Mouse (Mus musculus): ENCODE results near the gene Arrb1.

Gene Arrb1

DNA sequence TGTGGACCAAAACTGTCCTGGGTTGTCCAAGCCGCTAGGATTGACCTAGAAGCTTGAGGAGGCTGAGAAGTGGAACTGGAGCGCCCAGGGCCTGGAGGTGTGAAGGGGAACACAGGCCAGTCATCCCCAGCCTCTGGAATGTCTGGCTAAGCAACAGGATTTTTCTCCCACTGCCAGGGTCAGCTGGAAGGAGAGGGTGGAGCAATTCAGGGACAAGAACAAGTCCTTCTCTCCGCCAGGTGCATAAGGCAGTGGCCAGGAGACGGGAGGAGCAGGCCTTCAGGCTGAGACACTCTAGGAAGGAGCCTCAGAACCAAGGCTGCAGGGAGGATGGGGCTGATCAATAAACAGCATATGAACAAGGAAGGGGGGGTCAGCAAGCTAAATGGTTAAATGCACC, 3.2 kb downstream of the Arrb1 start:
- DNase-seq, result no peak

DNA sequence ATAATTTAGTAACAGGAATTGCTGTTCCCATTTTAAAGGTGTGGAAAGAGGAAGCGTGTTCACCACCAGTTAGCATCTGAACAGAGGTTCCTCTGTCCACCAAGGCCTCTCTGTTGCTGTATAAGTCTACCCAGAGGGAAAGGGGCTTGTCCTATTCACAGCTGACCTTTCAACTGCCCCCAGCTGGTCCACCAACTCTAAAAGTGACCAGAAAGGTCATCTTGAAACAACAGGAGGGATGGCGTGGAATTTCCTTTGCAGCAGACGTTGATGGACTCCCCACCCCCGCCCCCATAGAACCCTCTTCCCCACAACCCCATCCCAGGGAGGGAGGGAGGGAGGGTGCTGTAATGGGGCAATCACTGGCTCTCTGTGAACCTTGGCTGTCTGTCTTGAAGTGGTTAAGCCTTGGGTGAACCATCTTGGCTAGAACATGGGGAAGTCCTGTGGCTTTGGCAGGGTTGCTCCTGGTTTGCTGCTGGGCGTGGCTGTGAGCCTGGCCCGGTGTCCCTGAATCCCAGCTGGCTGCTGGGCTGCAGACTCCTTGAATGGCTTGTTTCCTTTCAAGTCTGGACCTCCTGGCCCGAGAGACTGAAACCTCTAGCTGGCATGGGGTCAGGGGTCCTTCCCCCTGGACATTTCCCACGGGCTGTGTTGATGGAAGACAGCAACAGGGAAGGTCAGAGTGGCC, 4.1 kb downstream of the Arrb1 start:
- no peak for DNase-seq

DNA sequence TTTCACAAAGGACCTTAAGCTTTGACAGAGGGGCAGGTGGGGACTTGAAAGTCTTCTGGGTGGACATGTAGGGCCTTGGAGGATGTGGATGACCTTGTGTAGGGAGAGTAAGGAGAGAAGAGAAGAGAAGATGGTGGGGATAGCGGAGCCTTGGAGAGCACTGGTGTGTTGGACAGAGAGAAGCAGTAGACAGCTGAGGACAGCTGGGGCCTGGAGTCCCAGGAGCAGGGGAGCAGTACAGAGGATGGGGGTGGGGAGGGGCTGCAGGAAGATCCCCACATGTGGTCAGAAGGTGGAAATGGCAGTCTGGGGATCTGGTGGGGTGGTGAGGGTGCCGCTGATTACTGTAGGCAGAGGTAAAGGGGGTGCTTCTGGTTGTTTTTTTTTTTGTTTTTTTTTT, 4.8 kb downstream of the Arrb1 start:
- no peak for DNase-seq

DNA sequence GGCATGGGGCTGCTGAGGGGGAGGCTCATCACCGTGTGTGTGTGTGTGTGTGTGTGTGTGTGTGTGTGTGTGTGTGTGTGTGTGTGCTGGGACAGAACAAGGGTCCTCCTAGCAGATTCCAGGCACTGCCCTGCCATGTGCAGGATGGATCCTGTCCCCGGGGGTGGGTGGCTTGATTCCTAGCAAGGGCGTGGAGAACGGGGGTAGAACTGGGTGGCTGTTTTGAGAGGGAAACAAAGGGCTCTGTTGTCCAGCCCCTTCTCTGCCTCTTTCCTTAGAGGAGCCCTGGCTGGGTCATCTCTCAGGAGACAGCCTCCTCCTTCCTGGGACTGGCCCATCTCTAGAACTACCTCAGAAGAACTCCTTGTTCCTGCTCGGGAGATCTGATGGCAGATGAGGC, 5.9 kb downstream of the Arrb1 start:
- DNase-seq, result peak; percentile 4

DNA sequence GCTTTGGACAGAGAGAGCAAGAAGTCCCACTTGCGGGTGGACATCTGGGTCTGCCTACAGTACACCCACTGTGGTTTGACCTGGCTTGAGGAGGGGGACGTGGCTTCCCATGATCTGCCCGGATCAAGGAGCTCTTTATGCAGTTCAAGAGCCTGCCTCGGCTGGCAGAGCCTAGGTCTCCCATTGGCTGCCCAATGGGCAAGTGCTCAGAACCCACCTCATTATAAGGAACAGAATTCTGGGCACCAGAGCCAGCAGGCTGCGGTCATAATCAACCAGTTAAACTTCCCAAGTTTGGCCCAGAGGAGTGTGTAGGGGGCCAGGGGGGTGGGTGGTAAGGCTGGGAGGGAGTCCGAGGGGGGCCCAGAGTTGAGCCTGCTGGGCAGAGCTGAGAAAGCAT, 9.0 kb downstream of the Arrb1 start:
- peak; percentile 4 for DNase-seq

DNA sequence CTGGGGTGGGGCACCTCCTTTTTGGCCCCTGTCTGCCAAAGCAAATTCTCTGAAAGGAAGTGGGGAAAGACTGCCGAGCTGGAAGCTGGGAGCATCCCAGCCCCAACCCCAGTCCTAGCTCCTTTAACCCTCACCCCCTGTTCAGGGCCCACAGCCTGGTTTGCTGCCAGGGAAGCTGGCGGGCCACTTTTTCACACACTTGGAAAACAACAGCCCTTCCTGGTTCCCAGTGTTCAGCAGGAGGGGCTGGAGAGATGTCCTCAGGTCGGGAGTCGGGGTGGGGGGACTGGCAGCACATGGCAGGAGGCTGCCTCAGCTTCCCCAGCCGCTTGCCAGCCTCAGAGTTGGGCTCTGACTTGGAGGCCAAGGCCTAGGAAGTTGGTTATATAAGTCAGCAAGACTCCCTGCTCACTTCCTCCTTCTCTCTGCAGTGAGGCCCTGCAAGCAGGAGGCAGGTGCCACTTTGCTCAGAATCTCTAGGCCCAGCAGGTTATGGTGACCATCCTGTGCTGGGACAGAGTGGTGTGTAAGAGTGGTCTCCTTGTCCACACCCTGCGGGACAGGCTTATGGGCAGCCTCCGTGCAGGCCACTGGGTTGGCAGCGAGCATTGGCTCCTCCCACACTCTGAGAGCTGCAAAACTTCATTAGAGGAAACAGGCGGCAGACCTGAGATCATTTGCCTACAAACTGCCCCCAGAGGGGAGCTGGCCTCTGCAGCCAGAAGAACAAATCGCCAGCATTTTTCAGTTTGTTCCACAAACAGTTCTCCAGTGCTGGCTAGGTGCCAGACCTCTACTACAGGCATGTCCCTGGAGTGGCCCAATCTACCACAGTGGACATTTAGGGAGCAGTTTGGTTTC, 10.8 kb downstream of the Arrb1 start:
- peak; percentile 33 for DNase-seq

DNA sequence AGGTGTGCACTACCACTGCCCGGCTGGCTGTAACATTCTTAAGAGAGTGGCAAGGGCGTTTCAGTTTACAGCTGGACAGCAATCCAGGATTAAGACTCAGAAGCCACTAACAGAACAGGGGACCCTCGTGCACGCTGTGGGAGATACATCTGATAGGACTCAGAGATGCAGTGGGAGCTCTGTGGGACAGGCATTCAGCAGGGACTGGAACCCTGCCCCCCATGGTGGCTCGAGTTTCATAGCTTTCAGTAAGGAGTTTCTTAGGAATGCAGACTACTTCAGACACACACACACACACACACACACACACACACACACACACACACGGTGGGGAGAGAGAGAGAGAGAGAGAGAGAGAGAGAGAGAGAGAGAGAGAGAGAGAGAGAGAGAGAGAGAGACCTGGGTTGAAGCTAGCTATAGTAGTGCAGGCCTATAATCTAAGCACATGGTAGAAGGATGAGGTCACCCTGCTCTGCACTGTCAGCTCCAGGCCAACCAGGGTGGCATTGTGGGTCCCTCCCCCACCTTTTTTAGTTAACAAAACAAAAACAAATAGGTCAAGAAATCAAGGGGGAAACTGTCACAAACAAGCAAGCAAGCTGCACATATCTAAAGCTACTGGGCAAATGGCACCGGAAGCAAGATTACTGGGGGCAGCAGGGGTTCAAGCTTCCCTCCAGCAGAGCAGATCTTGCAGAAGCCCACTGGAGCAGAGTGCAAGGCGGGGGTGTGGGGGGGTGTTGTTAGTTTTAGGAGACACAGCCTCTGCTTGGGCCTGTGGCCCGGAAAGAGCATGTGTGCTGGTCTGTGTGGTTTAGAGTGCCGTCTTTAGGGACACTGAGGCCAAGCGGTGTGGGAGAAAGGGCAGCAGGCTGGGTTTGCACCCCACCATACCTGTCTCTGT, 12.6 kb downstream of the Arrb1 start:
- DNase-seq, result no peak

DNA sequence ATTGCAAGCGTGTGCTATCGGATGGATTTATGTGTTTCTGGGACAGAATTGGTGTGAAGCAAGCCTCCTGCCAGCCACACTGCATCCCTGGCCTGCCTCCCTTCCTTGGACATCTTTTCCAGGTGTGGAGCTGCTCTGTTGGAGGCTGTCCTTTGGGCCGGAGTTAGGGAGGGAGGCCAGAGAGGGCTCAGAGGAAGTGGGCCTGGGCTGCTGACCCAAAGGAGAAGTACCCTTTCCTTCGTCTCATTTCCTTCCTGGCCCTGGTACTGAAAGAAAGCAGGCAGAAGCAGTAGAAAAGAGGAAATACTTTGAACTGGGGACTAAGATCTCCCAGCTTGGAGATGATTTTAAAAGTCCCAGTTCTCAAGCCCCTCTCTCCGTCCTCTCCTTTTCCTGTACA, 14.4 kb downstream of the Arrb1 start:
- no peak for DNase-seq

DNA sequence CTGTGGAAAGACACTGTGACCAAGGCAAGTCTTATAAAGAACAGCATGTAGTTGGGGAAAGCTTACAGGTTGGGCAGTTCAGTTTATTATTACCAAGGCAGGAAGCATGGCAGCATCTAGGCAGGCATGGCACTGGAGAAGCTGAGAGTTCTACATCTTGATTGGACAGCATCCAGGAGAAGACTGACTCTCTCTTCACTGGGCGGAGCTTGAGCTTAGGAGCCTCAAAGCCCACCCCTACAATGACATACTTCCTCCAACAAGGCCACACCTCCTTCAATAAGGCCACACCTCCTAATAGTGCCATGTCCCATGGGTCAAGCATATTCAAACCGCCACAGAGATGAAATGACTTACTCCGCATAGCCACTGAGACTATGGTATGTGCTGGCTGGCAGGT, 16.4 kb downstream of the Arrb1 start:
- no peak for DNase-seq

DNA sequence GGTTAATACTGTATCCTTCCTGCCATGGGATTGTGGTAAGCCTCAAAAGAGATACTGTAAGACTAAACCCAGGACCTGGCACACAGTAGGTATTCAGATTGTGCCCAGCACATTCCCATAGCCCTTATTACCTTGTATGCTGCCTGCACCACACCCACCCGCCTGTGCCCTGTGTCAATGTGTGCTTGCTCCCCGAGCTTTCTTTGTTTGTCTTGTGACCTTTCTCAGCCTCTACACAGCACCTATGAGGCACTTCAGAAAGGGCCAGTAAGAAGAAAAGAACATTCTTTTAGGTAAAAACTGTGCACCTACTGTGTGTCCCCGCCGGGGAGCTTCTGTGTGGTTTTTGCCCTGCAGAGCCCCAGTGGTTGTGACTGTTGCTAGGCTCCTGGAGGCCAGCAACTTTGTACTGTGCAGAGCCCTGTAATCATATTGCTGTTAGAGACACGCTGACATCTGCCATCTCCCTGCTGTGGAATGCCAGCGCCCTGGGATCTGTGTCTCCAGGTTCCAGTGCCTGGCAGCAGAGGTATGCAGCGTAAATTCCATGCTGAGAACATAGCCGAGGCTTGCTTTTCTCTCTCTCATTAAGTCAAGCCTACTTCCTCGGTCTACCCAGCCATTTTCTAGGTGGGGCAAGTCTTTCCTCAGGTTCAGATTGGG, 18.1 kb downstream of the Arrb1 start:
- DNase-seq, result no peak

DNA sequence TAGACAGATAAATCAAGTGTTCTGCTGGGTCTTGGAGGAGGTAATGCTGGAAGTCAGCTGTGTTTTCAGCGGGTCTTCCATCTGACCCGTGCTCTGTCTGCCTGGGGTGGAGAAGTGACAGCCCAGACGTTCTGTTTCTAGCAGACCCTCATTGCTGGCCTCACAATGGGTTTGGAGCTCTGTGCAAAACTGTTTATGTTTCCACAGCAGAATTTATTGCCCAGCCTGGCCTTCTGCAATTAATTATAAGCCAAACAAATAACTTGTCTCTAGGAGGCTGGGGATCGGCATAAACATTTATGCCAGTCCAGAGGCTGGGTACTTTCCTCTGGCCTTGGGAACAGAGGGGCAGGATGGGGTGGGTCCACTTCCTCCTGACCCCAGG, 18.6 kb downstream of the Arrb1 start:
- DNase-seq, result no peak

DNA sequence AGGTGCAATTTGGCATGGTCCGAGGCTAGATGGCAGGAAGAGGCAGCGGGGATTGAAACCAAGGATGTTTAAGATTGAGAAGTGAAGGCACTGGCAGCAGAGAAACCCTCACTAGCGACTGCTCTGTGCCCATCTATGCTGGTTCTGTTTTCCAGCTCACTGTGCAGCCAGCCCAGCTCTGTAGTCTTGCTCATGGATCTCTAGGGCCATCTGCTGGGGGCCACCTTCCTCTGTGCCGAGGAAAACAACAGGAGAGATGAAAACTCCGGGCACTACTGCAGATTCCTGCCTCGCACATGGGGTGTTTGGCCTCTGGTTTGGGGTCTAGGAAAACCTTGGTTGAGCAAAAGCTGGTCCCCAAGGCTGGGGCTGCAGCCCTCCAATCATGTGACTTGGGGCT, 20.6 kb downstream of the Arrb1 start:
- peak; percentile 59 for DNase-seq

DNA sequence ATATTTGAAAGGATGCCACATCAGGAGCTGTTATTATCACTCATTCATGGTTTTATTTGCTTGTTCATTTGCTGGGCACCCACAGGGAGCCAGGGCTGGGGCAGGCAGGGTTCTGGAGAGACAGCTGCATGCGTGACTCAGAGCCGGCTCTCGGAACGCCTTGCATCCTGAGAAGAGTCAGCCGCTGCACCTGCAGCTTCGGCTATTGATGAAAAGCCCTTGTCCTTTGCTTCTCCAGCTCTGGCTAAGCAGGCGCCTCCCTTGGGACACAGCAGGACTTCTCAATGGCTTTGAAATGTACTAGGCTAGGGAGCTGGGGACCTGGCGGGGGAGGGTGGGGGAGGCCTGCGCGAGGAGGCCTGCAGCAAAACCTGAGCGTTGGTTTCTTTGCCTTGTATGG, 23.8 kb downstream of the Arrb1 start:
- no peak for DNase-seq

DNA sequence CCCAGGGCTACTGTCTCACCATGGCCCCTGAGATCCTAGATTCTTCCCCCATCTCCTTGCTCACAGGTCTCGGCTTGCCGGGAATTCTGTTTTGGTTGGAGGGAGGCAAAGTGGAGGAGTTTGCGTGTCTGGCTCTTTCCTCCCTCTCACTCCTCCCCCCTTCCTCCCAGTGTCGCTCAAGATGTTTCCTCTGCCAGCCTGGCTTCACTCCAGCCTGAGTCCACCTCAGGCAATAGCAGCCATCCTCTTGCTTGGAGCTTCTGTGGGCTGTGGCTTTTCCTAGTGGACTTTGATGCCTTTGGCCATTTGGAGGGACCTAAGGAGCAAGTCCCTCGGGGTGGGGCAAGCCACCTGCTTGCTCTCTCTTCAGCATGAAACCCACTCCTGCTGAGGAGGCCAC, 27.2 kb downstream of the Arrb1 start:
- peak; percentile 54 for DNase-seq

DNA sequence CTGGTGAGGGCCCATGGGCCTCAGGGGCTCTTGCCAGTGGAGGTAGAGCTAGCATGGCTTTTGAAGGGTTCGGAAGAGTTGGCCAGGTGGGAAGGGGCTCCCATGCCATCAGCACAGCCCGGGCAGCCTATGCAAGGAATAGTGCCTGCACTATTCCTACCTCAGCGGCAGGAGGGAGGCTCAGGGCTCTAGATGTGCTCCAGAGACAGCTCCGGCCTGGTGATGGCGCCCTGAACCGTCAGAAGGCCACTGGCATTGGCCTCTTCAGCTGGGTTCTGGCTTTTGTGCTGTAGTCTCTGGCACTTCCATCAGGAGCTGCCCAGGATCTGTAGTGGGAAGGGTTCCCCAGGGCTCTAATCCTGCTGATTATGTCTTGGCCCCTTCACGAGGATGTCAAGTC, 28.0 kb downstream of the Arrb1 start:
- DNase-seq, result no peak

DNA sequence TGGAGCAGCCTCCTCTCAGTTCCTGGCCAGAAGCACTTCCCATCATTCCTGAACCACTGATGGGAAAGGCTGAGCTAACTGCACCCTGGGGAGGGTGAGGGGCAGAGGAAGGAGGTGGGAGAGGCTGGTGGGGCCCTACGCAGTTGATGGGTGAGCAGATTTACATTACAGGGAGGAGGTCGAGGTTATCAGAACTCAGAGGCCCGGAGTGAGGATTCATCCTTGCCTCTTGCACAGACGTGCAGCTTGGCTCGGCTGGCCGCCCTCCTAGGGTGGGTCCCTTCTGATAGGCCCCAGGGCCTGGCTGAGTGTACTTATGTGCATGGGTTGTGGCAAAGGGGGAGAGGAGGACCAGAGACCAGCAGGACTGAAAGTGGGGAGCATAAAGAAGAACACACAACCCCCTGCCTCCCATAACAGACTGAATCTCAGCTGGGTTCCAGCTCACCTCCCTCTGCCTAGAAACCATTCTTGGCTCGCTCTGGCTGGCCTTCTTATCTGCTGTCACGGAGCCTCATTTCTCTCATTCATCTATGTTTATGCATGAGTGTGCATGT, 30.1 kb downstream of the Arrb1 start:
- DNase-seq, result peak; percentile 53

DNA sequence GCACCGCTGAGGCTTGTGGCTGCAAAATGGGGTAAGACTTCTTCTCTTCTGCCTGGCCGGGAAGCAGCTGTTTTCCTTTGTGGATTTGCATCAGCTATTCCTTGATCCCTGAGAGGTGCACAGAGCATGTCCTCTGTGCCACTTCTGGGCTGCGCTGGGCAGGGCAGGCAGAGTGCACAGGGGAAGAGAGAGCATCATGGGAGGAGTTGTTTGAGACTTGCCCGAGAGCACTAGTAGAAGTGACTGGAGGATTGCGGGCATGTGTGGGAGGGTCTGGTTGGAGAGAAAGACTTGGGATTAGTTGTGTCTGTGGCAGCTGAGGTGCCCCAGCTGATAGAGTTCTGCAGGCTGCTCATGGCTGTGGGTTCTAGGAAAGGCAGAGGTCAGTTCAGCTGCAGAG, 35.4 kb downstream of the Arrb1 start:
- no peak for DNase-seq

DNA sequence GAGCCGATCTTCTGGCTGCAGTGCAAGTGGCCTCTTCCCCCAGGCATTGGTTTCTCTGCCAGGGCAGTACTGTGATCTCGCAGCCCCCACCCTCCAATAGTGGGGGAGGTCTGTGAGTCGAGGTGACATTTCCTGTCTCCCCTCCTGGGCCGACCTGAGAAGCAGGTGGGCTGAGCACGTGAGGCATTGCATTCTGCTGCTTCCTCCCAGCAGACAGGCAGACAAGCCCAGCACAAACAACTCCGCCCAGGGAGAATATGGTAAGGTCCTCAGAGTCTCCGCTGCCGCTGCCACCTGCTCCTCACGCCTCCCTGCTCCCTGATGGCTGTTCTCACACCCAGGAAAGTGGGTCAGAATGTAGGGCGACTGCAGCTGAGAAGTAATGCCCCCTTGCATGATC, 37.7 kb downstream of the Arrb1 start:
- peak; percentile 44 for DNase-seq

DNA sequence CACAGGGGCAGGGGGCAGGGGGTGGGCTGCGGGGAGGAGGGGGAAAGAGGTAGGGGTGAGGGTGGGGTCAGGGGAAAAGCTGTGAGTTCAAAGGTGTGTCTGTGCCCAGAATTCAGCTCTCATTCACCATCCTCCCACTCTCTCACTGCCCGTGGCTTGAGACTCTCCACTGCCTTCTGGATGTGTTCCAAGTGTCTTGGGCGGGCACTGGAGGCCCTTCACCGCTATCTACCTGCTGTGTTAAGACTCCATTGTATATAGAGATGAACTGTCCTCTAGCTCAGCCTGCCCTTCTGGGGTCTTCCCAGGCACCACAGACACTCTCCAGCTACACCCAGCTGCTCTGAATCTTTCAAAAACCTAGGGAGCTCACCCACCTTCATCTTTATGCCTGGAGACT, 38.1 kb downstream of the Arrb1 start:
- no peak for DNase-seq

DNA sequence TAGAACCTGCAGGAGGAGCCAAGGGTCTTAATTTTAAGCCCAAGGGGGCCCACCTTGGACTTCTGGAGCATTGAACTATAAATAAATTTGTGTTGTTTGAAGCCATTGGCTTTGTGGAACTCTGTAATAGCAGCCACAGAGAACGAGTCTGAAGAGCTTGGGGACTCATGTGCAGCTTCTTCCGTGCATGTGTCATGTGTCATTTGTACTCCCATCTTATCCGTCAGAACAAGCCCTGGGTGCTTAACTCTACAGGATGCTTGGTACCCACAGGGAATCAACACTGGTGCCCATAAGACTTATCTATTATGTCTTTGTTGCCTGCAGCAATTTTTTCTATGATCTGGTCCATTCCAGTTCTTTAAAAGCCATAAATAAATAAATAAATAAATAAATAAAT, 43.0 kb downstream of the Arrb1 start:
- DNase-seq, result no peak

DNA sequence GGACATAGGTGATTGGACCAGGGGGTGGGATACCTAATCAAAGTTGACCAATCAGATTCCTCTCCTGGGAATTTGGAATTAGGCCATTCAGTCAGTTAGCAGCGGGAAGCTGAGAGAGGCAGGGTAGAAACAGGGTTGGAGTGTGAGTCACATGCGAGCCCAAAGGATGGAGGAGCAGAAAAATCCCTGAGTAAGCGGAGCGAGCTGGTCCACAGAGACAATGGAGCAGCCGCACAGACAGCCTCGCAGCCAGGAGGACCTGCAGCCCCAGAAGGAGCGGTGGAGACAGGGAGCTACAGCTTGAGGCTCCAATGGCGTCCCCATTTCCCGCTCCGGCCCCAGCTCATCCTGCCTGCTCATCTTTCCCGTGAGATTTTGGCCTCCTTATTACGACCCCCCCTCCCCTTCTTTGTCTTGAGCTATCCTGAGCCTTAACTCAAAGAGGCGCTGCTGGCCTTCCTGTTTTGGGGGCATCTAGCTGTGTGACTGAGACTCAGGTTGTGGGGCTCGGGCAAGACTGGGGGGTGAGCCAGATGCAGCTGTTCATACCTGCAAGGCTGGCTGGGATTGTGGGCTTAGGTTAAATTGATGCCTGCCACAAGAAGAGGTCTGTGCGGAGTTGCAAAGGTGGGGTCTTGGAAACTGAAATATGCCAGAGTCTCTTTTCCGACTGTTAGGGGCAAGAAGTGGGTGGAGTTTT, 44.4 kb downstream of the Arrb1 start:
- DNase-seq, result peak; percentile 57

DNA sequence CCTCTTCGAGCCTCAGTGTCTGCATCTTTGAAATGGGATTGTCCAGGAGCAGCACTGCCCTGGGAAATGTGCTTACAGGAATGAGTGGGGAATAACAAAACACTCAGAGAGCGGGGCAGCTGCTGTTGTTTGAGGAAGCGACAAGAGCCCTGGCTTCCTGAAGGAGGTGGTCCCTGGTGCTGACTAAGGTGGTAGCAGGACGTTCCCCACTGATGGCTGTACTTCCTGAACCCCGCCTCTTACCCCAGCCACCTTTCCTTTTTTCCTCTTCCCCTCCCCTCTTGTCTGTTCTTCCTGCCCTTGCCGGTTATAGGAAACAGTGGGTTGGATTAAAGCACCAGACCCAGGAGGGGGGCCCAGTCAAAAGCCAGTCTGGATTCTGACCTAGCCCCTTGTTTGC, 45.0 kb downstream of the Arrb1 start:
- DNase-seq, result no peak
